Mouse (Mus musculus): ENCODE results near the gene Rab2b. TPM values are rescaled to one million over a fixed set of nuclear protein-coding genes. Genes with fewer than 3 reads are reported as not detected.

Rab2b gene
- polyA plus RNA-seq, 1 experiment: 5.5 TPM

DNA sequence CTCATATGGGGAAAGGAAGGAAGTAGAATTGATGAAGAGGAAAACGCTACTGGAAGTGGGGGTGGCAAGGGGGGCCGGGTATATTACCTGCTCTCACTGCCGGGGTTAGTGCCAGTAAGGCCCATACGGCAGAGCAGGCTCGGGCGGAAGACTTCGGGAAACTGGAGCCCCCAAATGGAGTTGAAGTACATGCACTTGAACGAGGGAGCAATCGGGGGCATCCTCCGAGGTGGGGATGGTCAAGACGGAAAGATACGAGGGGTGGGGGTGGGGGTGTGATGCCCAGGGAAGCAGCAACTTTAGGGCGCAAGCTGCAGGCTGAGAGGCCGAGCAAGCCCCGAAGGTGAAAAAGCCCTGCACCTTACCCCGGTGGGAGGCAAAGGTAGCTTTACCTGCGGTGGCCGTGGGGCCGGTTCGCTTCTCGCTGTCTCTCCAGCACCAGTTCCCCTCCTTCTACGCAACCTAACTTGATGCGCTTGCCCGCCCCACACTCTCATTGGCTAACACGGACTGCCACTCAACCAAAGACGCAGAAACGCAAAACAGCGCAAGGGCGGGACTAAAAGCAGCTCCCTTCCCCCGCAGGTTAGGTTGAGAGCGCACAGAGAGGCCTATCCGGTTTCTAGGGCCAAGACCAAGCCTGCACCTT is 35.2 kb downstream of the Rab2b start:
- Histone ChIP-seq H3K27me3 (ENCODE audit: control insufficient read depth, insufficient read depth, insufficient read length) (no peaks in the 10 kb centered on the region), H3K36me3 (ENCODE audit: control insufficient read depth, insufficient read depth) (peaks cover 4% of the 10 kb centered on the region), H3ac (ENCODE audit: control insufficient read depth, insufficient read length, low read depth) (peak overlapping the region; percentile 87), H3K4me3 (ENCODE audit: insufficient read depth, poor library complexity, severe bottlenecking) (peak overlapping the region; percentile 84), H3K79me3 (ENCODE audit: low read depth) (peaks cover 74% of the 10 kb centered on the region), H3K79me2 (ENCODE audit: control insufficient read depth, insufficient read depth) (peaks cover 100% of the 10 kb centered on the region)
- TF ChIP-seq USF1 (IDR thresholded peaks at IDR 0.05; ENCODE audit: low read depth): no peak
- TF ChIP-seq MAX (IDR thresholded peaks at IDR 0.05): no peak
- no peak for TF ChIP-seq CEBPB (IDR thresholded peaks at IDR 0.05; ENCODE audit: low read depth)
- TF ChIP-seq CTCF (IDR thresholded peaks at IDR 0.05; ENCODE audit: control insufficient read depth, insufficient read depth, insufficient read length): no peak
- no peak for TF ChIP-seq FOSL1 (IDR thresholded peaks at IDR 0.05; ENCODE audit: insufficient read depth, low read length, poor library complexity, severe bottlenecking)
- TF ChIP-seq MYOD1 (IDR thresholded peaks at IDR 0.05; ENCODE audit: control insufficient read depth, insufficient read length, low read depth): no peak
- TF ChIP-seq MYOG (IDR thresholded peaks at IDR 0.05; ENCODE audit: control insufficient read depth, extremely low read depth, insufficient read length): no peak

DNA sequence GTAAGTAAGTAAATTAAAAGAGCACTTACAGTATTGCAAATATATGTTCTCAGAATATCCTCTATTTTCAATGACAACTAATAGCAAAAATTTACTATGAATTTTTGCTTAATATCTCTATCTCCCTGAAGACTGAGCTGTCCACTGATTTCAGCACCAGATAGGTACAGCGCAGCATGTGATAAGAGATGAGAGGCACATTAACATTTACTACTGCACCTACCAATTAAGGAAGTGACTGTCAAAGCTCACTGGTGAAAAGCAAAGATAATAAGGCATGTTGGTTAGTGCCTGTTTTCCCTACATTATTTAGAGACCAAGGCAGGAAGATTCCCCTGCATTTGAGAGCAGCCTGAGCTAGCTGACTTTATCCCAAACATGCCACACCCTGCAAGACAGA is 43.1 kb downstream of the Rab2b start:
- Histone ChIP-seq H3K4me3 (ENCODE audit: insufficient read depth, poor library complexity, severe bottlenecking) (no peak overlapping the region), H3ac (ENCODE audit: control insufficient read depth, insufficient read length, low read depth) (no peak overlapping the region), H3K79me2 (ENCODE audit: control insufficient read depth, insufficient read depth) (peaks cover 48% of the 10 kb centered on the region), H3K36me3 (ENCODE audit: control insufficient read depth, insufficient read depth) (peaks cover 55% of the 10 kb centered on the region), H3K79me3 (ENCODE audit: low read depth) (peaks cover 27% of the 10 kb centered on the region), H3K27me3 (ENCODE audit: control insufficient read depth, insufficient read depth, insufficient read length) (no peaks in the 10 kb centered on the region)
- TF ChIP-seq CEBPB (IDR thresholded peaks at IDR 0.05; ENCODE audit: low read depth) (no peak), FOSL1 (IDR thresholded peaks at IDR 0.05; ENCODE audit: insufficient read depth, low read length, poor library complexity, severe bottlenecking) (no peak), MYOG (IDR thresholded peaks at IDR 0.05; ENCODE audit: control insufficient read depth, extremely low read depth, insufficient read length) (no peak), MAX (IDR thresholded peaks at IDR 0.05) (no peak), CTCF (IDR thresholded peaks at IDR 0.05; ENCODE audit: control insufficient read depth, insufficient read depth, insufficient read length) (no peak), USF1 (IDR thresholded peaks at IDR 0.05; ENCODE audit: low read depth) (no peak), MYOD1 (IDR thresholded peaks at IDR 0.05; ENCODE audit: control insufficient read depth, insufficient read length, low read depth) (no peak)

DNA sequence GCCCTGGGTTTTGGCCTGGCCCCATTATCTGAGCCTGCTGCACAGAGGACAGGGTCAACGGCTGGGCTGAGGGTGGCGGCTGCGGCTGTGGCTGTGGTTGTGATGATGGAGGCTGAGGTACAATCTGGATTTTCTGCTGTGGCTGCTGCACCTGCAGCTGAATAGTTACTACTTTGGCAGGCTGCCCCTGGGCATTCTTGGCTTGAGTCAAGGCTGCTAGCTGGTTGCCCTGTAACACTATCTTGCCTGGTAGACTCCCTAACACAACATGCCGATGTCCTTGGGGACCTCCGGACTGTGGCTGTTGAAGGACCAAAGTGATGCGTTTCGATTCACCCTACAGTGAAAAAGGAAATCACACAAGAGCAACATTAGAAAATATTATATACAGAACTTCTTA is 44.2 kb downstream of the Rab2b start:
- TF ChIP-seq CEBPB (IDR thresholded peaks at IDR 0.05; ENCODE audit: low read depth) (no peak), MYOG (IDR thresholded peaks at IDR 0.05; ENCODE audit: control insufficient read depth, extremely low read depth, insufficient read length) (no peak), CTCF (IDR thresholded peaks at IDR 0.05; ENCODE audit: control insufficient read depth, insufficient read depth, insufficient read length) (no peak), MYOD1 (IDR thresholded peaks at IDR 0.05; ENCODE audit: control insufficient read depth, insufficient read length, low read depth) (no peak), MAX (IDR thresholded peaks at IDR 0.05) (no peak), USF1 (IDR thresholded peaks at IDR 0.05; ENCODE audit: low read depth) (no peak)
- Histone ChIP-seq H3ac (ENCODE audit: control insufficient read depth, insufficient read length, low read depth) (no peak overlapping the region), H3K36me3 (ENCODE audit: control insufficient read depth, insufficient read depth) (peaks cover 66% of the 10 kb centered on the region), H3K27me3 (ENCODE audit: control insufficient read depth, insufficient read depth, insufficient read length) (no peaks in the 10 kb centered on the region), H3K79me3 (ENCODE audit: low read depth) (peaks cover 21% of the 10 kb centered on the region), H3K79me2 (ENCODE audit: control insufficient read depth, insufficient read depth) (peaks cover 38% of the 10 kb centered on the region), H3K4me3 (ENCODE audit: insufficient read depth, poor library complexity, severe bottlenecking) (no peak overlapping the region)

DNA sequence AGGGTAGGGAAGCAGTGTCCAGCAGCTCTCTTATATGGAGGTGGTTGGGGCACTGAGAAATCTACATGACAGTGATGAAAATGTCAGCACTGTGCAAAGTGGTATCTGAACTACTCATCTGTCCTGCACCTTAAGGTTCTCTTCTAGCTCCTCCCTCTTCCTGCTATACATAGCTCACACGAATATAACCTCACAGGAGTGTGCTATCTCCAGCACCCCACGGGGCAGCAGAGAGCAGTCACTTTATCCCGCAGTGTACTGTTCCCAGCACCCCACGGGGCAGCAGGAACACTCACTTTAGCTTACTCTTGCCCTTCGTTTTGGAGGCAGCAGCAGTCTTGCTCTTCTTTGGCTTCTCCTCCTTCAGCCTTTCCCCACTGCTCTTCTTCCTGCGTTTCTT is 47.1 kb downstream of the Rab2b start:
- TF ChIP-seq CTCF (IDR thresholded peaks at IDR 0.05; ENCODE audit: control insufficient read depth, insufficient read depth, insufficient read length) (no peak), MYOD1 (IDR thresholded peaks at IDR 0.05; ENCODE audit: control insufficient read depth, insufficient read length, low read depth) (no peak)

DNA sequence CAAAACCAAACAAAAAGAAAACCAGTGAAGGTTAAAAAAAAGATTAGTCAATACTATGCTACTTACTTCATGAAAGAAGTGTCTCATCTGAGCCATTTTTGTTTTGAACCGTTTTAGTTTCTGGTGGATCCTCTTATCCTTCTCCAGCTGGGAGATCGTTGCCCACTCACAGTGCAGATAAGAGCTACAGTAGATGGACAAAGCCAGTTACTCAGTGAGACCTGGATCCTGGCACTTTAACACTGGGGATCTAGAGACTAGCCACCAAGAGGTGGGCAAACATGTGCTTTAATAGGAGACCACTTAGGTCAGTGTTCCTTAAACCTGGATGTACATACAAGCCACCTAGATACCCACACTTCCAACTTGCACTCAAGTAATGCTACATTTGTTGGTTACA is 53.4 kb downstream of the Rab2b start:
- Histone ChIP-seq H3ac (ENCODE audit: control insufficient read depth, insufficient read length, low read depth) (no peak overlapping the region), H3K36me3 (ENCODE audit: control insufficient read depth, insufficient read depth) (peaks cover 77% of the 10 kb centered on the region), H3K4me3 (ENCODE audit: insufficient read depth, poor library complexity, severe bottlenecking) (no peak overlapping the region), H3K79me3 (ENCODE audit: low read depth) (peaks cover 2% of the 10 kb centered on the region), H3K79me2 (ENCODE audit: control insufficient read depth, insufficient read depth) (no peaks in the 10 kb centered on the region), H3K27me3 (ENCODE audit: control insufficient read depth, insufficient read depth, insufficient read length) (no peaks in the 10 kb centered on the region)
- TF ChIP-seq FOSL1 (IDR thresholded peaks at IDR 0.05; ENCODE audit: insufficient read depth, low read length, poor library complexity, severe bottlenecking) (no peak), CTCF (IDR thresholded peaks at IDR 0.05; ENCODE audit: control insufficient read depth, insufficient read depth, insufficient read length) (no peak), USF1 (IDR thresholded peaks at IDR 0.05; ENCODE audit: low read depth) (no peak), MYOD1 (IDR thresholded peaks at IDR 0.05; ENCODE audit: control insufficient read depth, insufficient read length, low read depth) (no peak), MYOG (IDR thresholded peaks at IDR 0.05; ENCODE audit: control insufficient read depth, extremely low read depth, insufficient read length) (no peak), MAX (IDR thresholded peaks at IDR 0.05) (no peak), CEBPB (IDR thresholded peaks at IDR 0.05; ENCODE audit: low read depth) (no peak)

More for the DNA sequence above, 47.1 kb downstream of the Rab2b start:
- Histone ChIP-seq H3K27me3 (ENCODE audit: control insufficient read depth, insufficient read depth, insufficient read length) (no peaks in the 10 kb centered on the region), H3K79me2 (ENCODE audit: control insufficient read depth, insufficient read depth) (peaks cover 10% of the 10 kb centered on the region), H3K36me3 (ENCODE audit: control insufficient read depth, insufficient read depth) (peaks cover 82% of the 10 kb centered on the region), H3K79me3 (ENCODE audit: low read depth) (peaks cover 5% of the 10 kb centered on the region), H3K4me3 (ENCODE audit: insufficient read depth, poor library complexity, severe bottlenecking) (no peak overlapping the region), H3ac (ENCODE audit: control insufficient read depth, insufficient read length, low read depth) (no peak overlapping the region)

DNA sequence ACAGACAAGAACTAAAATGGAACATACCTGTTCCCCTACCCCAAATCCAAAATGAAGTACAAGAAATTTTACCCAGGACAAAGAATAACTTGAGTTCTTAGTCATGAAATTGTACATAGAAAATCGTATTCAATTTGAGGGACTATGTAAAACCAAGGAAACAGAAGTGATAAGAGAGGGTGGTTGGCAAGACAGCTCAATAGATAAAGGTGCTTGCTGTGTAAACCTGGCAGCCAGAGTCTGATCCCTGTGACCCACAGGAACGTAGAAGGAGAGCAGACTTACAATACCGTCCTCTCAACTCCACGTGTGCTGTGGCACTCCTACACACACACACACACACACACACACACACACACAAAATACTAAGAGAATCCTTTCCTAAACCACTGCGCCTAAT is 62.1 kb downstream of the Rab2b start:
- peaks cover 93% of the 10 kb centered on the region for H3K36me3 ChIP-seq (ENCODE audit: control insufficient read depth, insufficient read depth)
- H3K79me3 ChIP-seq (ENCODE audit: low read depth): no peaks in the 10 kb centered on the region
- no peaks in the 10 kb centered on the region for H3K79me2 ChIP-seq (ENCODE audit: control insufficient read depth, insufficient read depth)
- H3K4me3 ChIP-seq (ENCODE audit: insufficient read depth, poor library complexity, severe bottlenecking): no peak overlapping the region
- TF ChIP-seq MAX (IDR thresholded peaks at IDR 0.05) (no peak), CTCF (IDR thresholded peaks at IDR 0.05; ENCODE audit: control insufficient read depth, insufficient read depth, insufficient read length) (no peak), FOSL1 (IDR thresholded peaks at IDR 0.05; ENCODE audit: insufficient read depth, low read length, poor library complexity, severe bottlenecking) (no peak), USF1 (IDR thresholded peaks at IDR 0.05; ENCODE audit: low read depth) (no peak), CEBPB (IDR thresholded peaks at IDR 0.05; ENCODE audit: low read depth) (no peak), MYOG (IDR thresholded peaks at IDR 0.05; ENCODE audit: control insufficient read depth, extremely low read depth, insufficient read length) (no peak), MYOD1 (IDR thresholded peaks at IDR 0.05; ENCODE audit: control insufficient read depth, insufficient read length, low read depth) (no peak)
- no peak overlapping the region for H3ac ChIP-seq (ENCODE audit: control insufficient read depth, insufficient read length, low read depth)
- H3K27me3 ChIP-seq (ENCODE audit: control insufficient read depth, insufficient read depth, insufficient read length): no peaks in the 10 kb centered on the region
